In genomic region chr5:34369341-34370021, GRCm38 (mm10) we compare ENCODE assay signal across 8 mouse cellular contexts. TPM values are rescaled to one million over a fixed set of nuclear protein-coding genes. Genes with fewer than 3 reads are reported as not detected.
A peak's percentile ranks its signal among the peaks of the same experiment; 100 is the strongest.
DNase-seq lines count a peak whose midpoint lies in the region; ATAC-seq and TF ChIP-seq lines count a peak whose summit lies in the region.

Fam193a (plus strand) TSS chr5:34369933.

- ATAC-seq in forebrain, postnatal 0 days, result peak; percentile 100
- peak; percentile 100 for ATAC-seq in lung, embryonic 15.5 days (ENCODE audit: borderline replicate concordance, extremely low read depth, low FRiP score, low TSS enrichment)

- no peak for TF ChIP-seq EP300 in MEL (IDR thresholded peaks at IDR 0.05; ENCODE audit: low read depth in 1 of 2, low read length in 2 of 2)

- no peaks in the 10 kb centered on the region for H3K9me3 ChIP-seq in MEL (replicated peaks; ENCODE audit: insufficient read depth, low read length)
- no peaks in the 10 kb centered on the region for H3K9me3 ChIP-seq in forebrain, postnatal 0 days (ENCODE audit: low read length)
- no peaks in the 10 kb centered on the region for H3K9me3 ChIP-seq in lung, embryonic 15.5 days

- under 1% methylated on average over 59 of the region's 64 CpGs for WGBS in cerebellum, adult 2 months
- whole genome bisulfite sequencing in forebrain, postnatal 0 days, result under 1% methylated on average over 49 of the region's 64 CpGs
- 0% methylated on average over 43 of the region's 64 CpGs for WGBS in lung, embryonic 15.5 days

- H3K9ac ChIP-seq in MEL (ENCODE audit: control insufficient read depth, low read depth, low read length, poor library complexity, severe bottlenecking), result peak within 1 kb of the TSS; percentile 87
- H3K9ac ChIP-seq in forebrain, postnatal 0 days, result peak within 1 kb of the TSS; percentile 88
- H3K9ac ChIP-seq in lung, embryonic 15.5 days, result peak within 1 kb of the TSS; percentile 93

- H3K4me1 ChIP-seq in MEL (ENCODE audit: control insufficient read depth in 1 of 2, insufficient read depth in 2 of 2, low read length in 2 of 2), result peaks cover 11 to 17% of the 10 kb centered on the region in 2 experiments
- no peaks in the 10 kb centered on the region; the same call in 1 of the 2 replicates for H3K4me1 ChIP-seq in cerebellum, adult 2 months (ENCODE audit: control insufficient read depth, insufficient read depth, low read length)
- peaks cover 7% of the 10 kb centered on the region; the same call in 1 of the 2 replicates for H3K4me1 ChIP-seq in forebrain, postnatal 0 days (ENCODE audit: insufficient read depth)
- H3K4me1 ChIP-seq in lung, embryonic 15.5 days, result peaks cover 20% of the 10 kb centered on the region; the same call in 1 of the 2 replicates

- peak; percentile 68 to 88; a peak in 3 of 4 replicates for TF ChIP-seq POLR2A in MEL (IDR thresholded peaks at IDR 0.05; ENCODE audit: control insufficient read depth in 1 of 2, insufficient read depth in 1 of 2, low read depth in 1 of 2, low read length in 2 of 2, poor library complexity in 1 of 2)
- TF ChIP-seq POLR2A in cerebellum, adult 2 months (IDR thresholded peaks at IDR 0.05; ENCODE audit: borderline replicate concordance, insufficient read depth, low read length), result peak; percentile 64; the same call in 1 of the 2 replicates

- H3K36me3 ChIP-seq in MEL (ENCODE audit: control insufficient read depth in 1 of 2, insufficient read depth in 2 of 2, low read length in 2 of 2), result peaks cover 5 to 28% of the 10 kb centered on the region in 2 experiments; a peak in 3 of 4 replicates
- no peaks in the 10 kb centered on the region for H3K36me3 ChIP-seq in forebrain, postnatal 0 days (ENCODE audit: insufficient read depth)
- no peaks in the 10 kb centered on the region for H3K36me3 ChIP-seq in lung, embryonic 15.5 days

- peak within 1 kb of the TSS; percentile 77 for H3K4me2 ChIP-seq in forebrain, postnatal 0 days (ENCODE audit: low read depth)
- H3K4me2 ChIP-seq in lung, embryonic 15.5 days, result peak within 1 kb of the TSS; percentile 68

- no peaks in the 10 kb centered on the region for H3K27me3 ChIP-seq in MEL (ENCODE audit: control insufficient read depth in 1 of 2, insufficient read depth in 2 of 2, low read length in 2 of 2)
- no peaks in the 10 kb centered on the region for H3K27me3 ChIP-seq in cerebellum, adult 2 months (ENCODE audit: control insufficient read depth, insufficient read depth, low read length)
- no peaks in the 10 kb centered on the region for H3K27me3 ChIP-seq in forebrain, postnatal 0 days (ENCODE audit: insufficient read depth, low read length)
- H3K27me3 ChIP-seq in lung, embryonic 15.5 days, result no peaks in the 10 kb centered on the region

- H3K4me3 ChIP-seq in MEL (ENCODE audit: control insufficient read depth in 1 of 2, insufficient read depth in 1 of 2, low read depth in 2 of 2, low read length in 2 of 2), result peak within 1 kb of the TSS; percentile 88 to 98
- H3K4me3 ChIP-seq in cerebellum, adult 2 months (replicated peaks; ENCODE audit: insufficient read depth, low read depth, low read length), result peak within 1 kb of the TSS; percentile 67
- peak within 1 kb of the TSS; percentile 93 for H3K4me3 ChIP-seq in forebrain, postnatal 0 days (ENCODE audit: low read depth, low read length)
- H3K4me3 ChIP-seq in lung, embryonic 15.5 days, result peak within 1 kb of the TSS; percentile 95

- no peak for TF ChIP-seq RAD21 in MEL (IDR thresholded peaks at IDR 0.05; ENCODE audit: low read depth, low read length)

- H3K27ac ChIP-seq in MEL (ENCODE audit: control insufficient read depth, low read depth, low read length), result peak within 1 kb of the TSS; percentile 46
- peak within 1 kb of the TSS; percentile 68 for H3K27ac ChIP-seq in cerebellum, adult 2 months (ENCODE audit: insufficient read depth, low read length)
- peak within 1 kb of the TSS; percentile 93 for H3K27ac ChIP-seq in forebrain, postnatal 0 days (ENCODE audit: low read depth, low read length)
- H3K27ac ChIP-seq in lung, embryonic 15.5 days, result peak within 1 kb of the TSS; percentile 73

- peaks cover 40% of the 10 kb centered on the region for H3K79me2 ChIP-seq in MEL (ENCODE audit: control insufficient read depth, insufficient read depth, low read length, poor library complexity)

- peak; percentile 97 for DNase-seq in MEL (ENCODE audit: low read depth, low spot score)
- peak; percentile 97 to 98 for DNase-seq in cerebellum, adult 2 months
- peak; percentile 99 for DNase-seq in forebrain, postnatal 0 days
- peak; percentile 98 for DNase-seq in heart, postnatal 4 days
- peak; percentile 95 to 96 for DNase-seq in layer of hippocampus, adult 8-10 months (ENCODE audit: low spot score in 2 of 2)
- peak; percentile 96 for DNase-seq in ovary, adult 18-20 months (ENCODE audit: low spot score)
- peak; percentile 98 for DNase-seq in thymus, postnatal 0 days (ENCODE audit: low spot score)

- no peak for TF ChIP-seq CTCF in MEL (IDR thresholded peaks at IDR 0.05 in 2 of 3, conservative IDR thresholded peaks at IDR 0.05 in 1 of 3; ENCODE audit: control insufficient read depth in 1 of 3, insufficient read depth in 1 of 3, low read depth in 2 of 3, low read length in 3 of 3, poor library complexity in 1 of 3, severe bottlenecking in 1 of 3)
- TF ChIP-seq CTCF in cerebellum, adult 2 months (IDR thresholded peaks at IDR 0.05; ENCODE audit: borderline replicate concordance, insufficient read depth, low read depth, low read length), result no peak
- TF ChIP-seq CTCF in forebrain, postnatal 0 days (IDR thresholded peaks at IDR 0.05; ENCODE audit: low read depth), result no peak

TF ChIP-seq in MEL, 35 proteins besides CTCF, POLR2A, EP300 and RAD21 (continues in another document):
- TF ChIP-seq KAT2A (conservative IDR thresholded peaks at IDR 0.05; ENCODE audit: low read depth, low read length) (peak; percentile 97), USF1 (IDR thresholded peaks at IDR 0.05; ENCODE audit: low read depth, low read length) (peak; percentile 65), TBP (IDR thresholded peaks at IDR 0.05; ENCODE audit: low read depth, low read length) (peak; percentile 41; the same call in 1 of the 2 replicates), SIN3A (IDR thresholded peaks at IDR 0.05; ENCODE audit: low read length) (peak; percentile 75), ZMIZ1 (IDR thresholded peaks at IDR 0.05; ENCODE audit: low read depth, low read length) (peak; percentile 87), E2F4 (IDR thresholded peaks at IDR 0.05; ENCODE audit: borderline replicate concordance, low read depth, low read length) (no peak), NRF1 (IDR thresholded peaks at IDR 0.05; ENCODE audit: insufficient read depth, low read depth, low read length, poor library complexity, severe bottlenecking) (peak; percentile 65), MYB (IDR thresholded peaks at IDR 0.05; ENCODE audit: low read depth, low read length) (0 out of 2 replicates have a peak, but pooled peaks have one; percentile 28), HCFC1 (IDR thresholded peaks at IDR 0.05; ENCODE audit: low read depth, low read length) (peak; percentile 95), UBTF (IDR thresholded peaks at IDR 0.05; ENCODE audit: borderline replicate concordance, insufficient read depth, low read depth, low read length) (0 out of 2 replicates have a peak, but pooled peaks have one; percentile 25), BHLHE40 (IDR thresholded peaks at IDR 0.05; ENCODE audit: borderline replicate concordance, low read depth, low read length) (no peak), POLR2AphosphoS5 (IDR thresholded peaks at IDR 0.05; ENCODE audit: borderline replicate concordance, low read depth, low read length) (no peak; the same call in 1 of the 2 replicates), RCOR1 (IDR thresholded peaks at IDR 0.05; ENCODE audit: low read depth, low read length) (0 out of 2 replicates have a peak, but pooled peaks have one; percentile 32), TAL1 (IDR thresholded peaks at IDR 0.05; ENCODE audit: low read length) (no peak), USF2 (IDR thresholded peaks at IDR 0.05; ENCODE audit: borderline replicate concordance in 1 of 2, insufficient read depth in 1 of 2, low read depth in 1 of 2, low read length in 2 of 2) (no peak), MAFK (IDR thresholded peaks at IDR 0.05; ENCODE audit: borderline replicate concordance, low read depth, low read length) (no peak), TCF12 (IDR thresholded peaks at IDR 0.05; ENCODE audit: low read depth, low read length) (peak; percentile 75; the same call in 1 of the 2 replicates), JUND (IDR thresholded peaks at IDR 0.05; ENCODE audit: low read depth, low read length) (no peak), MAZ (IDR thresholded peaks at IDR 0.05; ENCODE audit: low read depth, low read length) (peak; percentile 97), ZNF384 (IDR thresholded peaks at IDR 0.05; ENCODE audit: low read depth, low read length) (0 out of 2 replicates have a peak, but pooled peaks have one; percentile 43), NELFE (IDR thresholded peaks at IDR 0.05; ENCODE audit: low read depth, low read length) (peak; percentile 81), MYC (IDR thresholded peaks at IDR 0.05; ENCODE audit: low read depth, low read length) (peak; percentile 36; the same call in 1 of the 2 replicates), MAX (IDR thresholded peaks at IDR 0.05; ENCODE audit: low read length) (peak; percentile 73; the same call in 1 of the 2 replicates), CHD1 (IDR thresholded peaks at IDR 0.05; ENCODE audit: low read depth, low read length) (no peak), GATA1 (IDR thresholded peaks at IDR 0.05; ENCODE audit: low read depth, low read length) (no peak), ZKSCAN1 (IDR thresholded peaks at IDR 0.05; ENCODE audit: low read depth, low read length) (peak; percentile 55; the same call in 1 of the 2 replicates), POLR2AphosphoS2 (IDR thresholded peaks at IDR 0.05; ENCODE audit: low read length) (peak; percentile 57; the same call in 1 of the 2 replicates), ETS1 (IDR thresholded peaks at IDR 0.05; ENCODE audit: low read depth, low read length) (0 out of 2 replicates have a peak, but pooled peaks have one; percentile 39)

RNA-seq across cellular contexts. Expression of gene Fam193a, which starts in this region (rescaled TPM):
- total RNA-seq in MEL (2012; rRNA removed), result 10.9 and 12.2 TPM in 2 replicates
- 100 to 1,000 TPM in 1 of 2 experiments, 10 to 100 TPM in 1; 37.1 to 317 TPM for polyA plus RNA-seq in MEL (2012; ENCODE audit: insufficient read depth in 1 of 2, insufficient read length in 2 of 2, low read depth in 1 of 2, low replicate concordance in 2 of 2, missing spikeins in 1 of 2)
- polyA plus RNA-seq in cerebellum, adult 2 months (2012; rRNA removed), result 45.5 and 52.2 TPM in 2 replicates
- total RNA-seq in forebrain, postnatal 0 days (2014; rRNA removed), result 39.9 and 44.5 TPM in 2 replicates
- polyA plus RNA-seq in forebrain, postnatal 0 days (2015; fragmentation: Nextera tagmentation; extraction: Ambion mirVana), result 6.0 and 9.8 TPM in 2 replicates
- 10 to 100 TPM; 36.0 to 41.7 TPM for total RNA-seq in heart, postnatal 4 days (2021)
- total RNA-seq in layer of hippocampus, adult 8-10 months (2022), result 10 to 100 TPM; 41.6 to 48.2 (median 45.0) TPM
- 10.8 and 11.7 TPM in 2 replicates for polyA plus RNA-seq in lung, embryonic 15.5 days (2015; fragmentation: Nextera tagmentation; extraction: Ambion mirVana)
- 7.0 and 10.3 TPM in 2 replicates for polyA plus RNA-seq in thymus, postnatal 0 days (2015; fragmentation: Nextera tagmentation; extraction: Ambion mirVana)

Comparison
In these comparisons a context has a peak if more than half of its experiments do, and no peak if none do; other contexts are left out.
1. Peak in every context shown above with its lines: DNase-seq, ATAC-seq, H3K4me3 ChIP-seq and H3K27ac ChIP-seq.